Mouse (Mus musculus) stomach, postnatal 0 days (tissue): Measurements from ENCODE around the gene Iffo1. TPM values are rescaled to one million over a fixed set of nuclear protein-coding genes. Genes with fewer than 3 reads are reported as not detected.
A peak's percentile ranks its signal among the peaks of the same experiment; 100 is the strongest.

ENCODE experiments used
- ATAC-seq: fragments of 200-750 bp; cut with Nextera tagmentation; 2 replicates; pipeline ENCODE4 v1.8.0; 2017; ENCODE audit not compliant: low FRiP score, low TSS enrichment
- DNase-seq: peaks from one replicate; pipeline ENCODE4 v3.0.0-alpha.2; 2016; ENCODE audit warnings: low spot score
- H3K27ac ChIP-seq: fragments of 300-500 bp; sonication (generic); replicated peaks from 2 replicates; pipeline ENCODE4 v1.5.1; 2014; ENCODE audit warnings: mild to moderate bottlenecking, control low read depth
- H3K27me3 ChIP-seq: fragments of 300-500 bp; sonication (generic); 2 replicates; pipeline ENCODE4 v1.6.1; 2014; ENCODE audit warnings: low read length; ENCODE audit not compliant: control insufficient read depth, insufficient read depth
- H3K36me3 ChIP-seq: fragments of 300-500 bp; sonication (generic); 2 replicates; pipeline ENCODE4 v1.6.1; 2014; ENCODE audit warnings: low read length, mixed read lengths; ENCODE audit not compliant: control insufficient read depth, insufficient read depth
- H3K4me1 ChIP-seq: fragments of 300-500 bp; sonication (generic); replicated peaks from 2 replicates; pipeline ENCODE4 v1.6.1; 2014; ENCODE audit warnings: antibody characterized with exemption; ENCODE audit not compliant: control insufficient read depth, insufficient read depth
- H3K4me2 ChIP-seq: fragments of 300-500 bp; sonication (generic); replicated peaks from 2 replicates; pipeline ENCODE4 v1.6.1; 2014; ENCODE audit warnings: low read depth, mild to moderate bottlenecking, control low read depth, moderate library complexity
- H3K4me3 ChIP-seq: fragments of 300-500 bp; sonication (generic); 2 replicates; pipeline ENCODE4 v1.5.1; 2014; ENCODE audit warnings: low read depth, low read length, control low read depth
- H3K9ac ChIP-seq: fragments of 300-500 bp; sonication (generic); 2 replicates; pipeline ENCODE4 v1.6.1; 2014; ENCODE audit warnings: mild to moderate bottlenecking, low read length, control low read depth, mixed read lengths
- H3K9me3 ChIP-seq: fragments of 300-500 bp; sonication (generic); 2 replicates; pipeline ENCODE4 v1.6.1; 2016; ENCODE audit warnings: low read length; ENCODE audit not compliant: control insufficient read depth
- CTCF ChIP-seq: IDR thresholded peaks from 2 replicates; pipeline ENCODE4 v1.5.1; 2016; ENCODE audit warnings: antibody characterized with exemption, low read depth, mild to moderate bottlenecking, moderate library complexity
- EP300 ChIP-seq: optimal IDR thresholded peaks from 2 replicates; pipeline ENCODE3; 2016; ENCODE audit warnings: antibody characterized with exemption
- WGBS: fragments of 180-500 bp; shearing (Covaris S2); extraction: QIAGEN DNeasy Blood & Tissue Kit; methylation state at CpG from one replicate; pipeline ENCODE4 v1.1.7; 2014; 5-methylcytosine and 5-hydroxymethylcytosine counted together
- polyA plus RNA-seq: library from polyadenylated mRNA; unstranded; fragments of >200 nt; fragmentation: Nextera tagmentation; extraction: Ambion mirVana; gene quantifications from 2 replicates; pipeline ENCODE4 v1.2.1, GENCODE M21; 2015

The Iffo1 gene
- polyA plus RNA-seq, 1 experiment from 2014 or later, result 4.4 TPM

- no peaks in the 10 kb centered on the region for H3K9me3 ChIP-seq
- H3K4me1 ChIP-seq, result no peaks in the 10 kb centered on the region
- no peak for DNase-seq
- ATAC-seq, result no peak
- H3K4me2 ChIP-seq, result no peak overlapping the region
- 68% methylated on average over 5 of the region's 5 CpGs for WGBS
- no peak overlapping the region for H3K27ac ChIP-seq
- no peak for TF ChIP-seq EP300
- no peak for TF ChIP-seq CTCF
- H3K4me3 ChIP-seq, result no peak overlapping the region
- peaks cover 39% of the 10 kb centered on the region for H3K36me3 ChIP-seq
- H3K9ac ChIP-seq, result no peak overlapping the region
- H3K27me3 ChIP-seq, result no peaks in the 10 kb centered on the region
Measured at GRCm38 (mm10) chr6:125182133-125182532, 37.1 kb downstream of the Iffo1 start.

GRCm38 (mm10) chr6:125186203-125186602 lies 41.2 kb downstream of the Iffo1 start:
- DNase-seq (no peak), ATAC-seq (no peak)
- Histone ChIP-seq H3K4me2 (no peak overlapping the region), H3K27me3 (no peaks in the 10 kb centered on the region), H3K4me3 (no peak overlapping the region), H3K36me3 (peaks cover 24% of the 10 kb centered on the region), H3K9ac (no peak overlapping the region), H3K4me1 (no peaks in the 10 kb centered on the region), H3K27ac (no peak overlapping the region), H3K9me3 (no peaks in the 10 kb centered on the region)
- 93% methylated on average over 10 of the region's 10 CpGs for WGBS
- TF ChIP-seq EP300 (no peak), CTCF (no peak)

DNA sequence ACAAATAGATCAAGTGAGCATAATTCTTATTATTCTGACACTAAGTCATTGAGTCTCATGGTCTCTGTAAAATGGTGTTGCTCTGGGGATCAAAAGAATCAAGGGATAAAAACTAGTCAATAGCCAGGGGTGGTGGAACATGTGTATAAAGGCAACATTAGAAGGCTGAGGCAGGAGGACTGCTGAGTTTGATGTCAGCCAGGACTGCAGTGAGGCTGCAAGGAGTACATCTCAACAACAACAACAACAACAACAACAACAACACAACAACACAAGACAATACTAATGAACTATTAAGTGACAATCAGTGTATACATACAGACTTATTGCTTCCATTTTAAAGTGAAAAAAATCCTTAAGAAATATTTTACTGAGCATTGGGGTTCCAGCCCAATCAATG lies 45.8 kb downstream of the Iffo1 start:
- TF ChIP-seq EP300, result no peak
- no peak for TF ChIP-seq CTCF
- Histone ChIP-seq H3K9me3 (no peaks in the 10 kb centered on the region), H3K27ac (peak overlapping the region; percentile 74), H3K27me3 (no peaks in the 10 kb centered on the region), H3K9ac (peak overlapping the region; percentile 55), H3K4me1 (0 out of 2 replicates have a peak, but pooled peaks cover 3% of the 10 kb centered on the region), H3K4me2 (peak overlapping the region; percentile 61), H3K36me3 (peaks cover 6% of the 10 kb centered on the region; the same call in 1 of the 2 replicates), H3K4me3 (peak overlapping the region; percentile 65)
- ATAC-seq (no peak), DNase-seq (no peak)

DNA sequence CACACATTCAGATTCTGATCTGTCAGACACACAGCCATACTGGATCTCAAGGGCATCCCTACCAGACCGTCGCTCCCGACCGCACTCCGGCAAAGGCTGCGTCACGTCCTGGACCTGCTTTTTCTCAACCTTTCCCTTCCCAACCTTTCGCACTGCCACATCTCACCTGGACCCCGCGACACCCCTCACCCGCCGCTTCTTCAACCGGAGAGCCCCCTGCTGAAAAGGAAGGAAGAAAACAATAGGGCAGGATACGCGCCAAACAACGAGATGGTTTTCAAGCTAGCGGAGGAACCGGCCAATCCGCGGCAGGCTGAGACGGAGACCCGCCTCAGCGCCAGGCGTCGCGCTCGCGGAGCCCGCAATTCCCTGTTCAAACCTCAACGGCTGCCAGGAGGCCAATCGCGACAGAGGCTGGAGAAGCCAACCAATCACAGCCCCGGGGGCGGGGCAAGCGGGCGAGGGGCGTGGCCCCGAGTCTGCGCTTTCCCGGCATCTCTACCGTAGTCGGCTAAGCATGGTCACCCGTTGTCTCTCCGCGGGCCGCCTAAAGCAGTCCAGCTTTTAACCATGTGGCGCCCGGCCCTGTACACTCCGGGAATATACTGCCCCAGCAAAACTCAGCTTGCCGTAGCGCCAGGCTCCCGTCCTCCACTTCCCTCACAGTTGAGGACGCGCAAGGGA lies 46.4 kb downstream of the Iffo1 start, which contains the start of the genes Ncapd2 and Mrpl51:
Ncapd2 (minus strand) TSS at position 370 of the 684 bp plus-strand sequence.
Mrpl51 (plus strand) TSS at position 470 of the 684 bp plus-strand sequence.
- H3K4me3 ChIP-seq, result peak within 1 kb of the TSS; percentile 65
- H3K4me2 ChIP-seq, result peak within 1 kb of the TSS; percentile 77
- 0 out of 2 replicates have a peak, but pooled peaks cover 3% of the 10 kb centered on the region for H3K4me1 ChIP-seq
- peaks cover 6% of the 10 kb centered on the region; the same call in 1 of the 2 replicates for H3K36me3 ChIP-seq
- H3K27ac ChIP-seq, result peak within 1 kb of the TSS; percentile 97
- H3K27me3 ChIP-seq, result no peaks in the 10 kb centered on the region
- H3K9ac ChIP-seq, result peak within 1 kb of the TSS; percentile 73
- peak; percentile 97 for ATAC-seq
- under 1% methylated on average over 53 of the region's 54 CpGs for WGBS
- TF ChIP-seq EP300 (no peak), CTCF (peak; percentile 57)
- H3K9me3 ChIP-seq, result no peaks in the 10 kb centered on the region
- DNase-seq, result peak; percentile 98

GRCm38 (mm10) chr6:125192016-125192714 lies 47.1 kb downstream of the Iffo1 start:
- peak overlapping the region; percentile 97 for H3K27ac ChIP-seq
- H3K4me2 ChIP-seq, result peak overlapping the region; percentile 77
- WGBS, result under 1% methylated on average over 34 of the region's 34 CpGs
- DNase-seq (peak; percentile 94), ATAC-seq (peak; percentile 95)
- 0 out of 2 replicates have a peak, but pooled peaks cover 3% of the 10 kb centered on the region for H3K36me3 ChIP-seq
- H3K9me3 ChIP-seq, result no peaks in the 10 kb centered on the region
- TF ChIP-seq EP300 (no peak), CTCF (no peak)
- 0 out of 2 replicates have a peak, but pooled peaks cover 3% of the 10 kb centered on the region for H3K4me1 ChIP-seq
- H3K4me3 ChIP-seq, result peak overlapping the region; percentile 65
- H3K27me3 ChIP-seq, result no peaks in the 10 kb centered on the region
- peak overlapping the region; percentile 73 for H3K9ac ChIP-seq
